Mouse (Mus musculus): ENCODE measurements around the gene Ankrd66.
A peak's percentile ranks its signal among the peaks of the same experiment; 100 is the strongest.
"Not testable (repeated sequence)": the region's sequence is repeated elsewhere in the genome, so short reads cannot be mapped to it uniquely, and the experiment has no call there.

Ankrd66 gene

DNA sequence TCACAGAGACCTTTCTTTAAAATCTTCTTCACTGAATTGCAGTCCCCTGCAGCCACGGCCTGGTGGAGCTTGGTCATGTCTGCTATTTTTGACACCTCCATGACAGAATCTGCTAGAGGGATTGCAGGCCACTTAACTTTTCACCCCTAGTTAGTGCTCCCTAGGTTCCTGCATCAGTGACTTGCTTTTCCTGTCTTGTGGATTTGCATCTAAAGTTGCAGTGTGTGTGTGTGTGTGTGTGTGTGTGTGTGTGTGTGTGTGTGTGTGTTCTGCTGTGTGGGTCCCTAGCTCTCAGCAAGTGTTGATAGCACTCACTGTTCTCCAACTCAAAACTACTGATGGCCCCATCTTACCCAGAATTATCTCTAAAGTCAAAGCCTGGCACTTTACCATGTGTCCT lies at the start of gene Ankrd66:
Ankrd66 (minus strand) TSS at position 101 of the 400 bp plus-strand sequence.
- DNase-seq, result no peak

DNA sequence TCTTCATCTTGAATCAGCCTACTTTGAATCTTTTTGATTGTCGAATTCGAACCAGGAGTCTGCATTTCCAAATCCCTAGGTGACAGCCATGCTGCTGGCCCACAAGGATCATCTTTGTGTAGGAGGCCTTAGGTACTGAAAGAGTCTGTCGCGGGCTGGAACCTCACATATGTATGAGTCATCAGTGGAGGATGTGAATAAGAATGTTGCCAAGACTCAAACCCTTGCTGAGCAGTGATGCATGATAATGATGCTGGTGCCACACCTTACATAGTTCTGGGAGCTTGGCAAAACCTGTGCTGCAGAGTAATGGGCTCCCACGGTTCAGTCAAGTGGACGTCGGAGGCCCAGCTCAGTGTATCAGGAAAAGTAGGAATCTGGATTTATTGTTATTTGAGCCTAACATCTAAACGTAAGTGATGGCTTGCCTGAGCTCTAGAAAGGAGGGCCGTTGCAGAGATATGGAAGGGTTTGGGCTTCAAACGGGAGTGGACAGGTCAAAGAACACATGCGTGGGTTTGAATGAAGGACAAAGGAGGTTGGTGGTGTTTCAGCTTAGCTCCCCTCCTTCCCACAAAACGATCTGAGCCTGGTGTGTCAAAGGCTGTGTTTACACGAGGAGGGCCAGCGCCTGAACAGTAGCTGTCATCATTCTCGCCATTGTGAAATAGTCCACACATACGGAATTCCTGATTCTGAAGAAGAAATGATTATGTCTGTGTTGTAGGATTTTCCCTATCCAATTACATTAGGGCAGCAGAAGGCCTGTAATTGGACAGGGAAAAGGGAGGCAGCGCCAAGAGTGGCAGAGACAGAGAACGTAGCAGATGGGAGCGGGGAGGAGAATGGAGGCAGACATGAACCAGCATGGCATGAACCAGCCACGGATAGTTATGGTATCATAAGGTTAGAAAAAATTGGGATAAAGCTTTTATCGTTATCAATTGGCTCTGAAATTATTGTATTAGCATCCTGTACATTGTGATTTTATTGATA lies 49.2 kb upstream of the Ankrd66 start:
- no peak for DNase-seq

DNA sequence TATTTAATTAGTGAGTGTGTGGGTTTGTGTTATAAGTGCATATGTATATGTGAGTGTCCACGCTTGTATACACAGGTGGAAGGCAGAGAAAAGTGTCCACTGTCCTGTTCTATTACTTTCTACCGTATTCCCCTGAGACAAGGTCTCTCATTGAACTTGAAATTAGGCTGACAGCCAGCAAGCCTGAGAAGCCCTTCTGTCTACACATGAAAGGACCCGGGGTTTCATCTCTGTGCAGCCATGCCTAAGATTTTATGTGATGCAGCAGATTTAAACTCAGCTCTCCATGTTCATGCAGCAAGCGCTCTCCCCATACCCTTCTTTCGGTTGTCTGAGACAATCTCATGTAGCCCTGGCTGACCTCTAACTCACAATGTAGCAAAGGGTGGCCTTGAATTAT lies 47.1 kb upstream of the Ankrd66 start:
- DNase-seq, result no peak

DNA sequence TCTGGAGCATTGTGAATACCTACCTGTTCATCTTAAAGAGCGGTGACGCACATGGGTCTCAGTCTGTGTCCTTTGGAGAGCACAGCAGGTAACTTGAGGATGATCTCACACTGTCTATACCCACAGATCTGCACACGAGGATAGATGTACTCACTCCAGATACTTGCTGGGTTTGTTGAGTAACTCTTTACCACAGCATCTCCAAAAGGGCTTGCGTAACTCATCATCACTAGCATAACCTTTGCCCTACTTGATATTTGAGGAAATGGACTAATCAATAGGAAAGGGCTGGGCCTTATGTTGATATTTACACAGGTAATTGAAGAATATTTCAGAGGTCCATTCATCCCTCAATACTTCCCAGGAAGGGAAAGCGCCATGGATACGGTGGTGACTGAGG lies 46.3 kb upstream of the Ankrd66 start:
- DNase-seq, result no peak

DNA sequence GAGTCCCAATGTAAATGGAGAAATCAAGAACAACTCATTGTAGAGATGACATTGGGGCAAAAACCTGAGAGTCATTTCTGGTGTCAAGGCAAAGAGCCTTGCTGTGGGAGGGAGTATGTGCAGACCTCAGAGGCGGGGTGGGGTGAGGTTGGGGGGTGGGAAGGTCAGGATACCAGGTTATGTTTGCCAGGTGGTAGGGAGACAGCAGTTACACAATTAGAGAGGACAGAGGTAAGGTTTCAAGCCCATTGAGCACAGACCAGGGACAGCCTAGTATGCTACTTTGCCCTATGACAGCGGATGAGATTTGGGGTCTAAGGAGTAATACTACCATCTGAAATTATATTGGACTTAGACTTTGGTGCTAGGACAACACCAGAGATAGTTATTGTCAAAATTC lies 43.8 kb upstream of the Ankrd66 start:
- no peak for DNase-seq

DNA sequence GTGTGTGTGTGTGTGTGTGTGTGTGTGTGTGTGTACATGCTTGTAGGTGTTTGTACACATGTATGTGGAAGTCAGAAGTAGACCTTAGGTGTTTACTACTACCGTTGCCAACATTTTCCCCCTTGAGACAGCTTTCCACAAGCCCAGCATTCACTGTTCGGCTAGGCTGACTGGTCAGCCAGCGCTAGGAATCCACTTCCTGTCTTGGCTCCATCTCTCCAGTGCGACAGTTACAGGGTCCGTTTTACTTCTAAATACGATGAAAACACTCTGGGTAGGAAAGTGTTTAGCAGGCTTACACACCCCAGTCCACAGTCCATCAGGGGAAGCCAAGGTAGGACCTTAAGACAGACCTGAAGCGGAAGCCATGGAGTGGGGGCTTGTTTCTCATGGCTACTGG lies 41.3 kb upstream of the Ankrd66 start:
- DNase-seq, result no peak

DNA sequence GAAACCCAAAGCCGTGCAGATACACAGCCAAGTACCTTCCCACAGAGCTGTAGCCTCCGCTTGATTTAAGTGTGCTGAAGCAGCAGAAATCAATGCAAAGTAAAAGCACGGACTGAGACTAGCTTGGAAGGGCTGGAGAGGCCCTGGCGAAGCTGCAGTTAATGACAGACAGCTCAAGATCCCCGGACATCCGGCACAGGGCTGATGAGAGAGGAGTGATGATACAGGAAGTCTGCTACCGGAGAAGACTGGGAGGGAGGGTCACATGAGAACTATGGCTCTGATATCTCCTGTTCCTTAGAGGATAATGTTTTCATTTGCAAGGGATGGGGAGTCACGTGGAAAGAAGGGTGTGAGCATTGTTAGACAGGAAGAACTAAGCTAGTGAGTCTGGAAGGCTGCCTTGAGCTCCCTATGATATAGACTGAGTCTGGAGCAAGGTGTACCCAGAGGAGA lies 37.6 kb upstream of the Ankrd66 start:
- no peak for DNase-seq

DNA sequence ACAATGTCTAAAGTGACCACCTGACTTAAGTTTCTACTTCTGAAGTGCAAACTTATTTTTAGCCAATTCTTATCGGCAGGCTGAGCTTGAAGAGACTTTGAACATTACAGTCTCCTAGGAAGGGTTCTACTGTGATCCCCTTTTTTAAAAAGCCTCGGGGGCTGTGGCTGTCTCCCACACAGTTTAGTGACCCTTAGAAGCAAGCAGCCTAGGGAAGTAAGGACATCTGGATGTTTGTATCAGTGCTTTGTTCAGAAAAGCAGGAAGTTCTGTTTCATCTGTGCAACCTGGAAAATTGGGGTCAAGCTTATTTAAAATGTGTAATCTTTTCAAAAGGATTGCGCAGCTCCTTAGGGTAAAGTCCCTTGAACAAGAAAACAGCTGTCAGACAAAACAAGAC lies 37.0 kb upstream of the Ankrd66 start:
- no peak for DNase-seq

DNA sequence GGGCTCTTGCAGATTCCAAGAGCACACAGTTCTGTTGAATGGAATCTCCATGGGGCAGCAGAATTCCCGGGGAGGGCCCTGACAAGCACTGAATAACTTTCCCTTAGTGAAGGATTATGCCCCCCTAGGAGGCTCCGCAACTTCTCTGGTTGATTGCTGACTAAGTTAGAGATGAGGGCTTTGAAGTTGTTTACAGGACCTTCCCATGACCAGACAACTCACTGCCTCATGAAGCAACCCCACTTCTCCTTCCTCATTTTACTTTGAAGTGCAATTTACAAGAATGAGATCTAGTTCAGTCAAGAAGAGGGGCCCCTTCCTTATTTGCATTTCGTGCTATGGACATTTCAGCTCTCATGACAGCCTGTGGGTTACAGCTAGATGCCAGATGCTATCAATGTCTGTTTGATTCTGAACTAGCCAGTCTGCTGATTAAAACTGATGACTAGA lies 30.2 kb upstream of the Ankrd66 start:
- no peak for DNase-seq

DNA sequence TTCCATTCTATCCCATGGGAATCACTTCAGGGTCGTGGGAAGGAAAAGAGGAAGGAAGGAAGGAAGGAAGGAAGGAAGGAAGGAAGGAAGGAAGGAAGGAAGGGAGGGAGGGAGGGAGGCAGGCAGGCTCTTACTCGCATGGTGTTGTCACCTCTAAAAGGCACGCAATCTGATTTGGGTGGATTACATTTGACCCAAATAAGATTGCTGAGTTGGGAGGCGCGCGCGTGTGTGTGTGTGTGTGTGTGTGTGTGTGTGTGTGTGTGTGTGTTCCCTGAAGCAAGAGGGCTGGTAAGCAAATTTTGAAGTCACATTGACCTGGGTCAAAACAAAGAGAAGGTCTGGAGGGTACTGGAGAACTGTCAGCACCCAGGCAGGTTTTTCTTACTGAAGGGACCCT lies 25.8 kb upstream of the Ankrd66 start:
- DNase-seq, result no peak

DNA sequence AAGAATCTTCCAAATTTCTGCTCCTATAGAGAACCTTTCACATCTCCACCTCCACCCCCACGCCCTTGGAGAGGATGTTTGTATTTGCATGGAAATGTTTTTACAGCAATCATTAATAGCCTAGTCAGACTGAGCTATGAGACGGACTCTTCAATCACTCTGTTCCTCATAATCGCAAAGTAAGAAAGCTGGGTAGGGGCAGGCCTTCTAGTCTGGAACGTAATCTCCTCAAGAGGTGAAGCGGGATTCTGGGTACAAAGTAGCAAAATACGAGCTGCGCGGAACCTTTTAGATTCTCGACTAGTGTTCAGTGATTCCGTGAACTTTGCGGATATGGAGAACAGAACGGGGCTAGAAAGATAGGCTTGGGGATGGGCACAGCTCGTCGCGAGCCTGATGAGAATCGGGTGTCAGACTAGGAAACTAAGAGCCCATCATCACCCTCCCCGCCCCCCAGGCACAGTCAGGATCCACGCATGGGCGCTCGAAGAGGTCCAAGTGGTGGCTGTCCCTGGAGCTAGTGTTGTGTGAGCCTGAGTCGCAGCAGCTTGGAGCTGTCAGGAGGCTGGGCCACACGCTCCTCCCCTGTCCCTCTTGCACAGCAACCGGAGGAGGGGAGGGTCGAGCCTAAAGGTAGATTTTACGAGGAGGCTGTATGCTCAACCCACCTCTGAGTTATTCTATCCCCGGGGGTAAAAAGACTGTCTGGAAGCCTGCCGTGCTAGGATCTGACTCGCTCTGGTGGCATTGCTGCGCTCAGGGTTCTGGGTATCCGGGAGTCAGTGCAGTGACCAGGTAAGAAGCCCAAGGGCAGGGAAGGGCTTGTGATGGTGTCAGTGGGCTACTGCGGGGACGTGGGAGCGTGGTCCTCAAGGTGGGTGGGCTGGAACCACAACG lies 24.8 kb upstream of the Ankrd66 start, which contains the start of gene Pla2g7:
Pla2g7 (plus strand) TSS at position 107 of the 897 bp plus-strand sequence.
- DNase-seq, result peak; percentile 20 to 21

DNA sequence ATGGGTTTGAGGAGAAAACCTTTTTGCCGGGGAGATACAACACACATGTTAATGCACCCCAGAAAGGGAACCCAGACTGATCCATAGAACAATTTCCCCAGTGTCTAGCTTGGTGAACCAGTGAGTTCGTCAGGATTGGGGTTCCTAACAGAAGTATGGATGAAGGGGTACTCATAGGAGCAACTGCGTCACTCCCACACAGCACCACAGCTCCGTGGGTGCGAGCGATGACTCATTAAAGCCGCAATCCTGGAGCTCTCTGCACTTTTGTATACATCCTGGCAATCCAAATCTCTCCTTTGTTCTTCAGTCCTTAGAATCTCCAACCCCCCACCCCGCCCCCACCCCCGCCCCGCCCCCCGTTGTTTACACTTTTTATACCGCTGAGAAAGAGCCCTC lies 24.2 kb upstream of the Ankrd66 start:
- DNase-seq, result no peak

DNA sequence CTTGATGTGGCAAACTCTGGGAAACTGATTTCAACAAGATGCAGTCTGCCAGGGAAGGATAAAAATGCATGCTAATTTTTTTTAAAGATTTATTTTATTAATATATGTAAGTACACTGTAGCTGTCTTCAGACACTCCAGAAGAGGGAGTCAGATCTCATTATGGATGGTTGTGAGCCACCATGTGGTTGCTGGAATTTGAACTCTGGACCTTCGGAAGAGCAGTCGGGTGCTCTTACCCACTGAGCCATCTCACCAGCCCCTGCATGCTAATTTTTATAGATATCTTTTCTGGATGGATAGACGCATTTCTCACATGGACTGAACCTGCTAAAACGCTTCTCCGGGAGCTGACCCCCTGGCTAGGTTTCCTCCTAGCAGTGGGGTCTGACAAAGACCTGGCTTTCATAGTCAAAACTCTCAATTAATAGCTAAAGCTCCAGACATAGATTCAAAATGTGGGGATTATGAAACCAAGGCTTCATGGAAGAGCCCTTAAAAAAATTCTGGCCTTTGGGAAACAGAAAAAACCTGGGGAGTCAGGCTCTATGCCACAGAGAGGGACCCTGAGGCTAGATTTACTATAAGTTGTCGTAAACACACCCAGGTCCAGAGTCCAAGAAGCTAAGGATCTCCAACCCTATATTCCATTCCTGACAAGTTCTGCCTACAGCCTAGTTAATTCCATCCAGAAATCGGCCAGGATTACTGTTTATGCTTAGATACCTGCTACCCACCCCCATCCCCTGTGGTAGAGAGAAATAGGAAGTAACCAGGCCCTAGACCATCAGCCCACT lies 20.0 kb upstream of the Ankrd66 start:
- DNase-seq, result no peak

DNA sequence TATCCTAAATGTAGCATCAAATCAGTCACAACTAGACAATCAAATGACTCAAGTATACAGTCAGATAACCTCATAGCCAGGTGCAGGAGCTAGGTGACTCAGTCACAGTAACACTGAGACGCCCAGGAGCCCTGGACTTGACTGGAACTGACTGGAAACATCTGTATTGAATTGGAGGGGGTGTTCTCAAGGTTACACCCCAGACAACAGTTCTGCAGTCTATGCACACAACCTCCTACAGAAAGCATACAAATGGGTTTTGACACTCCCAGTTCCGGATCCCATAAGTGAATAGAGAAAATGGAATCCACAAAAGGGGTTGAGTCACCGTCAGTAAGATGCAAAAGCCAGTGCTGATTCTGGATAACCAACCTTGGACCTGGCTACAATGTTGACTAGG lies 15.2 kb upstream of the Ankrd66 start:
- DNase-seq, result no peak

DNA sequence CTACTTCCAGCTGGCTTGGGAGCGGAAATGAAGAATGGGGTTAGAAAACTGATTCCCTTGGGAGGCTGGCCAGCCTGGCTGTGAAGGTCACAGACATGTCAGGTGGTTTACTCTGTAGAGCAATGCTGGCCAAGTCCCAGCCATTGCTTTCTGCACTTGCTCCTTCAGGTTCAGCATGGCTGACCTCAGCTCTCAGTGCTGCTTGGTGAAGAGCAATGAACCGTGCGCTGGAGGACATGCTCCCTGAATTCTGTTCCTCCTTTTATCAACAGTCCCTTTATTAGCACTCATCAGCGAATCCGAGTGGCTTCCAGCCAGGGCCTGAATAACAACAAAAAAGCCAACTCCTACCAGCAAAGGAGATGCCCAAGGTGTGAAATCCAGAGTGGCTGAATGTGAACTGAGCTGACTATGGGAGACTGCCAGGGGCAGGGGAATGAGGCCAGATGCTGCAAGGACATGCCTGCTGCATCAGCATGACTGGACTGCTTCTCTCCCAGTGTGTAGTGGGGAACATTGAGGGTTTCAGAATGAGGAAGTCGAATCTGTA lies 14.2 kb upstream of the Ankrd66 start:
- peak; percentile 15 to 22 for DNase-seq

DNA sequence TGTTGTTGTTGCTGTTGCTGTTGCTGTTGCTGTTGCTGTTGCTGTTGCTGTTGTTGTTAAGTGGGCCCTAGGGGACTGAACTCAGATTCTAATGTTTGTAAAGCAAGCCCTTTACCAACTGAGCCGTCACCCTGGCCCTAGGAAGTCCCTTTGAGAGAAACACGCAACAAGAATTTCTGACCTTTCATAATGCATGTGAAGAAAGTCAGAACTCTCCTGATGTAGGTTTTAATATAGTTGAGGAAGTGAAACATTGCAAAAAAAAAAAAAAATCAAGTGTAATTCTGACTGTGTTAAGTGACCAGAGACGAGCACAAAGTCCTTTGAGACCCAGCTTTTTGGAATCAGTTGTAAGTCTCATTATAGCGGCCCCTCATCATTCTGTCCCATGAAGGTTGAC lies 13.7 kb upstream of the Ankrd66 start:
- no peak for DNase-seq

DNA sequence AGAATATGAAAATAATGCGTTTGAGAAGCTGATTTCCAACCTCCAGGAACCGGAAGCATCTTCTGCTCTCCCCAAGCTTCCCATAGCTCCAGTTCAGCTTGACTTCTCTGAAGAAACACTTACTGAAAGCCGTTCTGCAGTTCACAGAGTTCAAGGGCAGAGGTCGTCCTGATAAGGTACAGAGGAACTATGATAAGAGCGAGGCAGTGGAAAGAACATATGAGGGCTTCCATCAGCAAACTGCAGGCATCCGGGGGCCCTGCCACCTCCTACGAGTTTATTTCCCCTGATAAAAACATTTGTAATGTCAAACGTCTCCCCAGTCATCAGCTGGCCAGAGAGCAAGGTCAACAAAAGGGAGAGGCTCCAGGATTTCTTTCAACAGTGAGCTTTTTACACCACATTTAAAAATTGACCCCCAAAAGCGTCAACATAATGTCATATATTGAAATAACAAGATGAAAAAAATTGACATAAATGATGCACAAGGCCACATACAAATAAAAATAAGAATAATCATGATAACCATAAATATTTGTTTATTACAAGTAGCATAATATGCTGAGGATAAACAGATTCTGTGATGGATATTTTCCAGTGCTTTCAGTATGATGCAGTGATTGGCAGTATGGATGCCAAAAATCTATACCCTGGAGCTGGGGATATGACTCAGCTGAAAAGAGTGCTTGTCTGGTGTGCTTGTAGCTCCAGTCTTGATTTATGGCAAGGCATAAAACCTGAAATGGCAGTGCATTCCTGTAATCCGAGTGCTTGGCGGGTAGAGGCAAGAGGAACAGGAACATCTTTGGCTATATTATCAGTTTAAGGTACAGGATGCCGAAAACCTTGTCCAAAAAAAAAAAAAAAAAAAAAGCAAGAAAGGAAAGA lies 11.3 kb upstream of the Ankrd66 start:
- DNase-seq, result no peak

DNA sequence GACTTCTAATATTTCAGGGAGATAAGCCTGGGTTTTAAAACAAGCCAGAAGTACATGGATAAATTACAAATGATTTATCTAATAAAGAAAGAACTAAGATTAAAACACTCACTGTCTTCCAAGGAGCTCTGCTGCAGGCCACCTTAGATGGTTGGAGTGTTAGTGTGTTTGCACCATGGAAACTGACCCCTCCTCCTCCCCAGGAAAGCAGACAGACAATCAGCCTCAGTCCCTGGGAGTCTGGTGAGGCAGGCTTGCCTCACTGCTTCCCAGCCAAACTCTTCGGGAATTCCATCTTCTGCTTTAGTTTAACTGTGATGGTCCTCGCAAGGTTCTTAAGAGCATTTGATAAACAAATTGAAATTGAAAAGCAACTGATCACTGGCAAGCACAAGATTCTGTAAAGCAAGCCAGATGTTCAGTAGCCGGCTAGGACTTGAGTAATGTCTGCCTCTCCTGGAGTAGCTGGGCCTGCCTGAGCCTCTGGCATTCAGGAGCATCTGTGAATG lies 7.7 kb upstream of the Ankrd66 start:
- no peak for DNase-seq

DNA sequence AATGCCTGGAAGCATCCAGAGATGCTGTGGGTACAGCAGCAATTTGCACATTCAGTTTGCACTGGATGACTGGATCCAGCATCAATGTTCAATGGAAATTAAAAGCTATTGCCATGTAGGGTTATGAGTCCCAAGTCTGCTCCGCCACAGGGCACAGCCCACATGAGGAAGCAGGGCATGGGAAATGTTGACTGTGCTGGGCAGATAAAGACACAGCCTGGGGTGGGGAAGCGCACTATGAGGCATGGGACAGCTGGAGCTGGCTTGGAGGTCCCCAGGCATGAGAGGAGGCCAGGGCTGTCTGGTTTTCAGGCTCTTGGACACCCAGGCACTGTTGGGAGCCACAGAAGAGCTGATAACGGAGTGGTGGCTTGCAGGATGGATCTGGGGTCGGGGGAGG lies 601 bp upstream of the Ankrd66 start:
- DNase-seq, result no peak

DNA sequence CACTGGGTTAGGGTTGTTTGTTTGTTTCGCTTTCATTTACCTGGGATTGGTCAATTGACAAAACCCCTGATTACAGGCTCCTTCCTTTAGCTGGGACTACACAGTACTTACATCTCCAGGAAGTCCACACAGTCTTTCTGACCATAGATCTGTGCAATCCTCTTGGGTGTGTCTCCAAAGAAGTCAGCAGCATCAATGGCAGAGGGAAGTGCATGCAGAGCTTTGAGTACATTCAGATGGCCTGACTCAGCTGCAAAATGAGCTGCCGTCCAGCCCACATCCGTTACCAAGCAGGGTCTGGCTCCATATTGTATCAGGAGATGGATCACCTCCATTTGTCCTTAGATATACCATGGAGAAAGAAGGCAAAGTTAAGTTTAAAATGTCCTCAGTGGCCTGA lies 4.7 kb downstream of the Ankrd66 start:
- DNase-seq, result no peak

DNA sequence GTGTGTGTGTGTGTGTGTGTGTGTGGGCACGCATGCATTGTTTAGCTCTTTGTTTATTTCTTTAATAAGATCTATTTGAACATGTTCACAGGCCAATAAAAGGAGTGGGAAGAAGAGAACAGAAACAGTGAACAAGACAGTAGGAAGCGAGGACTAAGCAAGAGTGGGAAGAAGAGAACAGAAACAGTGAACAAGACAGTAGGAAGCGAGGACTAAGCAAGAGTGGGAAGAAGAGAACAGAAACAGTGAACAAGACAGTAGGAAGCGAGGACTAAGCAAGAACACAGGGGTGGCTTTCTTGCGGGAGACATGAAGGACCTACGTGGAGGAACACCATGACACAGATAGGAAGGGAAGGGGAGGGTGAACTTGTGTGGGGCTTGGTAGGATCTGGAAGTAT lies 6.6 kb downstream of the Ankrd66 start:
- DNase-seq, result not testable (repeated sequence)
